Mouse (Mus musculus) inflammation-experienced regulatory T-cells, adult 6 months (primary cell): ENCODE results near the gene Matn3. TPM values are rescaled to one million over a fixed set of nuclear protein-coding genes. Genes with fewer than 3 reads are reported as not detected.

ENCODE experiments used
- polyA plus RNA-seq, 3 experiments: library from polyadenylated mRNA; unstranded; fragments of 100-300 nt; shearing (Covaris generic); gene quantifications; one replicate each; pipeline ENCODE4 v1.2.1; 2017

Matn3 gene
- polyA plus RNA-seq, 3 experiments from 2014 or later = not detected

Other genes with a start within 250 kb of the Matn3 start
- under 1 TPM in 2 of 3 experiments, not detected in 1; 0.30 to 0.74 TPM for gene Sdc1, start 176.6 kb upstream of the Matn3 start, polyA plus RNA-seq
- gene Laptm4a, start 26.3 kb upstream of the Matn3 start, polyA plus RNA-seq = 100 to 1,000 TPM; 117 to 185 (median 137) TPM
- gene Wdr35, start 26.0 kb downstream of the Matn3 start, polyA plus RNA-seq = 1 to 10 TPM; 2.8 to 3.1 (median 2.9) TPM
- 10 to 100 TPM in 1 of 3 experiments, 1 to 10 TPM in 2; 8.2 to 10.2 (median 9.2) TPM for gene Ttc32, start 82.1 kb downstream of the Matn3 start, polyA plus RNA-seq